Mouse (Mus musculus): ENCODE results near the gene Gm49711. TPM values are rescaled to one million over a fixed set of nuclear protein-coding genes. Genes with fewer than 3 reads are reported as not detected.
"Not testable (repeated sequence)": the region's sequence is repeated elsewhere in the genome, so short reads cannot be mapped to it uniquely, and the experiment has no call there.

Gm49711 gene
- total and polyA plus RNA-seq, 3 experiments: not detected

GRCm38 (mm10) chr16:92200615-92201014, 142.5 kb downstream of the Gm49711 start:
- H3K36me3 ChIP-seq (replicated peaks in 1 of 2; ENCODE audit: control insufficient read depth in 1 of 2, insufficient read depth in 1 of 2, low read length in 1 of 2): no peaks in the 10 kb centered on the region
- H3K79me2 ChIP-seq (replicated peaks; ENCODE audit: control insufficient read depth, extremely low read depth, insufficient read depth, poor library complexity, severe bottlenecking): no peaks in the 10 kb centered on the region
- no peak for DNase-seq (ENCODE audit: extremely low read depth)
- TF ChIP-seq BHLHE40 (IDR thresholded peaks at IDR 0.05; ENCODE audit: low read depth, low read length) (no peak), USF2 (conservative IDR thresholded peaks at IDR 0.05; ENCODE audit: low read depth, low read length) (no peak), JUND (conservative IDR thresholded peaks at IDR 0.05; ENCODE audit: low read depth, low read length) (no peak), RAD21 (IDR thresholded peaks at IDR 0.05; ENCODE audit: low read depth, low read length) (no peak), CHD2 (IDR thresholded peaks at IDR 0.05; ENCODE audit: low read length) (no peak), TBP (conservative IDR thresholded peaks at IDR 0.05; ENCODE audit: low read depth, low read length) (no peak), POLR2AphosphoS2 (IDR thresholded peaks at IDR 0.05; ENCODE audit: low read depth, low read length) (no peak), SIN3A (IDR thresholded peaks at IDR 0.05; ENCODE audit: low read length) (no peak)
- in situ Hi-C loops (cut with MboI; ENCODE audit: low pct_ligation_motif_present, low pct_unique_long_range_greater_than_20kb, low sequenced_read_pairs) (no loop called here), dilution Hi-C loops (cut with MboI; ENCODE audit: extremely low pct_ligation_motif_present, extremely low pct_unique_long_range_greater_than_20kb, low sequenced_read_pairs) (no loop called here)
- H3K4me2 ChIP-seq (ENCODE audit: insufficient read depth, low read depth, poor library complexity, severe bottlenecking): no peak overlapping the region
- H3K9me3 ChIP-seq (replicated peaks; ENCODE audit: low read length): no peaks in the 10 kb centered on the region
- no peaks in the 10 kb centered on the region; a peak in 1 of 4 replicates for H3K4me1 ChIP-seq (ENCODE audit: control insufficient read depth in 1 of 2, insufficient read depth in 2 of 2)
- no peak overlapping the region for H3K4me3 ChIP-seq (replicated peaks in 1 of 3; ENCODE audit: low read depth in 2 of 3, low read length in 2 of 3, poor library complexity in 1 of 3)
- no peaks in the 10 kb centered on the region for H3K27me3 ChIP-seq (replicated peaks)
- no peak overlapping the region for H3K27ac ChIP-seq (ENCODE audit: insufficient read depth, low read depth)
- no peak overlapping the region for H3K9ac ChIP-seq (ENCODE audit: insufficient read depth, low read depth)

GRCm38 (mm10) chr16:92203599-92203998, 145.5 kb downstream of the Gm49711 start:
- no peaks in the 10 kb centered on the region for H3K9me3 ChIP-seq (replicated peaks; ENCODE audit: low read length)
- no peak for DNase-seq (ENCODE audit: extremely low read depth)
- no peaks in the 10 kb centered on the region for H3K36me3 ChIP-seq (replicated peaks in 1 of 2; ENCODE audit: control insufficient read depth in 1 of 2, insufficient read depth in 1 of 2, low read length in 1 of 2)
- dilution Hi-C loops (cut with MboI; ENCODE audit: extremely low pct_ligation_motif_present, extremely low pct_unique_long_range_greater_than_20kb, low sequenced_read_pairs) (no loop called here), in situ Hi-C loops (cut with MboI; ENCODE audit: low pct_ligation_motif_present, low pct_unique_long_range_greater_than_20kb, low sequenced_read_pairs) (no loop called here)
- TF ChIP-seq CTCF (conservative IDR thresholded peaks at IDR 0.05 in 1 of 2, IDR thresholded peaks at IDR 0.05 in 1 of 2; ENCODE audit: low read depth in 2 of 2, low read length in 2 of 2) (0 out of 4 replicates have a peak, but pooled peaks of 1 of the 2 experiments have one; percentile 30), SMC3 (IDR thresholded peaks at IDR 0.05; ENCODE audit: low read depth, low read length) (peak; percentile 41), RAD21 (IDR thresholded peaks at IDR 0.05; ENCODE audit: low read depth, low read length) (peak; percentile 41), ZKSCAN1 (IDR thresholded peaks at IDR 0.05; ENCODE audit: borderline replicate concordance, low read depth, low read length) (no peak)
- H3K4me3 ChIP-seq (replicated peaks in 1 of 3; ENCODE audit: low read depth in 2 of 3, low read length in 2 of 3, poor library complexity in 1 of 3): no peak overlapping the region
- H3K27me3 ChIP-seq (replicated peaks): peaks cover 2% of the 10 kb centered on the region
- no peaks in the 10 kb centered on the region for H3K4me1 ChIP-seq (ENCODE audit: control insufficient read depth in 1 of 2, insufficient read depth in 2 of 2)
- H3K79me2 ChIP-seq (replicated peaks; ENCODE audit: control insufficient read depth, extremely low read depth, insufficient read depth, poor library complexity, severe bottlenecking): no peaks in the 10 kb centered on the region
- no peak overlapping the region for H3K9ac ChIP-seq (ENCODE audit: insufficient read depth, low read depth)
- H3K27ac ChIP-seq (ENCODE audit: insufficient read depth, low read depth): no peak overlapping the region
- H3K4me2 ChIP-seq (ENCODE audit: insufficient read depth, low read depth, poor library complexity, severe bottlenecking): no peak overlapping the region

GRCm38 (mm10) chr16:92209291-92209781, 151.2 kb downstream of the Gm49711 start:
- no peak for TF ChIP-seq MYC (IDR thresholded peaks at IDR 0.05; ENCODE audit: low read depth, low read length)
- TF ChIP-seq MAX (IDR thresholded peaks at IDR 0.05; ENCODE audit: low read length): no peak
- TF ChIP-seq E2F4 (IDR thresholded peaks at IDR 0.05; ENCODE audit: insufficient replicate concordance, low read depth, low read length): no peak
- no peak for TF ChIP-seq ELF1 (IDR thresholded peaks at IDR 0.05; ENCODE audit: low read depth, low read length)
- no peak for TF ChIP-seq KAT2A (IDR thresholded peaks at IDR 0.05; ENCODE audit: insufficient replicate concordance, low read length)
- TF ChIP-seq SMC3 (IDR thresholded peaks at IDR 0.05; ENCODE audit: low read depth, low read length): no peak
- no peak for TF ChIP-seq CHD2 (IDR thresholded peaks at IDR 0.05; ENCODE audit: low read length)
- TF ChIP-seq JUN (IDR thresholded peaks at IDR 0.05; ENCODE audit: insufficient read depth, low read depth, low read length): no peak
- TF ChIP-seq POLR2AphosphoS2 (IDR thresholded peaks at IDR 0.05; ENCODE audit: low read depth, low read length): no peak
- TF ChIP-seq USF2 (conservative IDR thresholded peaks at IDR 0.05; ENCODE audit: low read depth, low read length): no peak
- TF ChIP-seq ZKSCAN1 (IDR thresholded peaks at IDR 0.05; ENCODE audit: borderline replicate concordance, low read depth, low read length): no peak
- no peak for TF ChIP-seq HCFC1 (IDR thresholded peaks at IDR 0.05; ENCODE audit: low read depth, low read length)
- TF ChIP-seq ETS1 (conservative IDR thresholded peaks at IDR 0.05; ENCODE audit: low read depth, low read length): no peak
- DNase-seq (ENCODE audit: extremely low read depth): no peak
- H3K9ac ChIP-seq (ENCODE audit: insufficient read depth, low read depth): no peak overlapping the region
- no peaks in the 10 kb centered on the region for H3K9me3 ChIP-seq (replicated peaks; ENCODE audit: low read length)
- H3K27ac ChIP-seq (ENCODE audit: insufficient read depth, low read depth): no peak overlapping the region
- H3K4me2 ChIP-seq (ENCODE audit: insufficient read depth, low read depth, poor library complexity, severe bottlenecking): no peak overlapping the region
- H3K79me2 ChIP-seq (replicated peaks; ENCODE audit: control insufficient read depth, extremely low read depth, insufficient read depth, poor library complexity, severe bottlenecking): no peaks in the 10 kb centered on the region
- dilution Hi-C loops (cut with MboI; ENCODE audit: extremely low pct_ligation_motif_present, extremely low pct_unique_long_range_greater_than_20kb, low sequenced_read_pairs): no loop called here
- in situ Hi-C loops (cut with MboI; ENCODE audit: low pct_ligation_motif_present, low pct_unique_long_range_greater_than_20kb, low sequenced_read_pairs): loop anchor here (5.0 kb wide), 1 partner anchor 37 kb away; no protein-coding TSS in a partner anchor
- peaks cover 2% of the 10 kb centered on the region for H3K27me3 ChIP-seq (replicated peaks)
- H3K4me3 ChIP-seq (replicated peaks in 1 of 3; ENCODE audit: low read depth in 2 of 3, low read length in 2 of 3, poor library complexity in 1 of 3): no peak overlapping the region
- no peaks in the 10 kb centered on the region for H3K36me3 ChIP-seq (replicated peaks in 1 of 2; ENCODE audit: control insufficient read depth in 1 of 2, insufficient read depth in 1 of 2, low read length in 1 of 2)
- H3K4me1 ChIP-seq (ENCODE audit: control insufficient read depth in 1 of 2, insufficient read depth in 2 of 2): no peaks in the 10 kb centered on the region

- H3K4me1 ChIP-seq (ENCODE audit: control insufficient read depth in 1 of 2, insufficient read depth in 2 of 2); H3K4me2 ChIP-seq (ENCODE audit: insufficient read depth, low read depth, poor library complexity, severe bottlenecking); H3K79me2 ChIP-seq (replicated peaks; ENCODE audit: control insufficient read depth, extremely low read depth, insufficient read depth, poor library complexity, severe bottlenecking); H3K36me3 ChIP-seq (replicated peaks in 1 of 2; ENCODE audit: control insufficient read depth in 1 of 2, insufficient read depth in 1 of 2, low read length in 1 of 2); DNase-seq (ENCODE audit: extremely low read depth); in situ Hi-C loops (cut with MboI; ENCODE audit: low pct_ligation_motif_present, low pct_unique_long_range_greater_than_20kb, low sequenced_read_pairs); H3K9me3 ChIP-seq (replicated peaks; ENCODE audit: low read length); dilution Hi-C loops (cut with MboI; ENCODE audit: extremely low pct_ligation_motif_present, extremely low pct_unique_long_range_greater_than_20kb, low sequenced_read_pairs); H3K4me3 ChIP-seq (replicated peaks in 1 of 3; ENCODE audit: low read depth in 2 of 3, low read length in 2 of 3, poor library complexity in 1 of 3); H3K27ac ChIP-seq (ENCODE audit: insufficient read depth, low read depth); H3K27me3 ChIP-seq (replicated peaks); H3K9ac ChIP-seq (ENCODE audit: insufficient read depth, low read depth): not testable (repeated sequence)
Measured at GRCm38 (mm10) chr16:92210316-92210715, 152.2 kb downstream of the Gm49711 start.
